Mouse (Mus musculus) cerebellum, adult 18-20 months (tissue): ENCODE results near the gene Prrc2b.

Experiments used
- DNase-seq, 2 experiments: peaks; one replicate each; pipeline ENCODE4 v3.0.0; 2021

Gene Prrc2b

GRCm38 (mm10) chr2:32162646-32163045, 11.8 kb downstream of the Prrc2b start:
- no peak for DNase-seq

- DNase-seq, result no peak
Observed at GRCm38 (mm10) chr2:32163057-32163456, 12.2 kb downstream of the Prrc2b start.

GRCm38 (mm10) chr2:32164503-32164902, 13.6 kb downstream of the Prrc2b start:
- peak in 1 of 2 experiments; percentile 29 for DNase-seq

GRCm38 (mm10) chr2:32165040-32165800, 14.3 kb downstream of the Prrc2b start:
- peak in 1 of 2 experiments; percentile 19 for DNase-seq

- DNase-seq, result no peak
Observed at GRCm38 (mm10) chr2:32166581-32166980, 15.7 kb downstream of the Prrc2b start.

- peak in 1 of 2 experiments; percentile 40 for DNase-seq
Observed at GRCm38 (mm10) chr2:32167034-32167770, 16.3 kb downstream of the Prrc2b start.

GRCm38 (mm10) chr2:32167819-32168218, 16.9 kb downstream of the Prrc2b start:
- peak in 1 of 2 experiments; percentile 54 for DNase-seq

GRCm38 (mm10) chr2:32169292-32169691, 18.4 kb downstream of the Prrc2b start:
- DNase-seq, result no peak

- DNase-seq, result no peak
Observed at GRCm38 (mm10) chr2:32170010-32170409, 19.1 kb downstream of the Prrc2b start.

- no peak for DNase-seq
Observed at GRCm38 (mm10) chr2:32171658-32172433, 21.0 kb downstream of the Prrc2b start.

- DNase-seq, result peak; percentile 67 to 78
Observed at GRCm38 (mm10) chr2:32174170-32174741, 23.4 kb downstream of the Prrc2b start.

GRCm38 (mm10) chr2:32175051-32175466, 24.2 kb downstream of the Prrc2b start:
- DNase-seq, result peak; percentile 72 to 74

GRCm38 (mm10) chr2:32175508-32175907, 24.6 kb downstream of the Prrc2b start:
- DNase-seq, result no peak

- DNase-seq, result peak in 1 of 2 experiments; percentile 62
Observed at GRCm38 (mm10) chr2:32176848-32177247, 26.0 kb downstream of the Prrc2b start.

GRCm38 (mm10) chr2:32177397-32178060, 26.6 kb downstream of the Prrc2b start:
- no peak for DNase-seq

GRCm38 (mm10) chr2:32179363-32179762, 28.5 kb downstream of the Prrc2b start:
- DNase-seq, result no peak

GRCm38 (mm10) chr2:32180127-32180526, 29.2 kb downstream of the Prrc2b start:
- DNase-seq, result no peak

GRCm38 (mm10) chr2:32181364-32181763, 30.5 kb downstream of the Prrc2b start:
- DNase-seq, result no peak

- DNase-seq, result no peak
Observed at GRCm38 (mm10) chr2:32182119-32182518, 31.2 kb downstream of the Prrc2b start.

- peak; percentile 58 to 63 for DNase-seq
Observed at GRCm38 (mm10) chr2:32182676-32183296, 31.9 kb downstream of the Prrc2b start.

- peak; percentile 70 to 75 for DNase-seq
Observed at GRCm38 (mm10) chr2:32187019-32187551, 36.2 kb downstream of the Prrc2b start.
